Mouse (Mus musculus): ENCODE results near the gene Igsf8.

- no peak for TF ChIP-seq CTCF (IDR thresholded peaks at IDR 0.05; ENCODE audit: low read depth)
- TF ChIP-seq EP300 (IDR thresholded peaks at IDR 0.05; ENCODE audit: low read depth) = no peak
Observed at GRCm38 (mm10) chr1:172319346-172319745, 57.9 kb downstream of the Igsf8 start.
